Mouse (Mus musculus) cerebellum, adult 11-12 months (tissue): ENCODE measurements around the gene Deaf1.

ENCODE experiments used
- DNase-seq: peaks from one replicate; pipeline ENCODE4 v3.0.0; 2022

The Deaf1 gene

GRCm38 (mm10) chr7:141338576-141339131 lies 11.2 kb upstream of the Deaf1 start, which contains the start of gene Eps8l2:
TSS of gene Eps8l2 (plus strand) at chr7:141338880.
- peak; percentile 40 for DNase-seq

- peak; percentile 32 for DNase-seq
Measured at GRCm38 (mm10) chr7:141337716-141338416, 10.4 kb upstream of the Deaf1 start.

- peak; percentile 47 for DNase-seq
Measured at GRCm38 (mm10) chr7:141336296-141336695, 8.8 kb upstream of the Deaf1 start.

GRCm38 (mm10) chr7:141335682-141336081 lies 8.2 kb upstream of the Deaf1 start:
- DNase-seq, result peak; percentile 85

GRCm38 (mm10) chr7:141335044-141335579 lies 7.6 kb upstream of the Deaf1 start:
- DNase-seq, result peak; percentile 59

GRCm38 (mm10) chr7:141331990-141332389 lies 4.5 kb upstream of the Deaf1 start:
- DNase-seq, result no peak

- DNase-seq, result no peak
Measured at GRCm38 (mm10) chr7:141330706-141331105, 3.2 kb upstream of the Deaf1 start.

GRCm38 (mm10) chr7:141328373-141328990 lies 992 bp upstream of the Deaf1 start:
- no peak for DNase-seq

GRCm38 (mm10) chr7:141326546-141327446 lies 694 bp downstream of the Deaf1 start:
- DNase-seq, result peak; percentile 74

- peak; percentile 57 for DNase-seq
Measured at GRCm38 (mm10) chr7:141324686-141325085, 2.8 kb downstream of the Deaf1 start.

- no peak for DNase-seq
Measured at GRCm38 (mm10) chr7:141319446-141319845, 8.0 kb downstream of the Deaf1 start.

GRCm38 (mm10) chr7:141317619-141318132 lies 9.8 kb downstream of the Deaf1 start:
- no peak for DNase-seq

GRCm38 (mm10) chr7:141315974-141316373 lies 11.5 kb downstream of the Deaf1 start:
- no peak for DNase-seq

GRCm38 (mm10) chr7:141315076-141315475 lies 12.4 kb downstream of the Deaf1 start:
- DNase-seq, result no peak

GRCm38 (mm10) chr7:141314416-141314815 lies 13.1 kb downstream of the Deaf1 start:
- DNase-seq, result no peak

- no peak for DNase-seq
Measured at GRCm38 (mm10) chr7:141304537-141304936, 23.0 kb downstream of the Deaf1 start.

GRCm38 (mm10) chr7:141302702-141303268 lies 24.7 kb downstream of the Deaf1 start:
- DNase-seq, result no peak

GRCm38 (mm10) chr7:141301386-141301785 lies 26.1 kb downstream of the Deaf1 start:
- DNase-seq, result peak; percentile 74

GRCm38 (mm10) chr7:141299175-141299574 lies 28.3 kb downstream of the Deaf1 start:
- DNase-seq, result peak; percentile 89

- DNase-seq, result no peak
Measured at GRCm38 (mm10) chr7:141297926-141298650, 29.4 kb downstream of the Deaf1 start.

GRCm38 (mm10) chr7:141294479-141294878 lies 33.0 kb downstream of the Deaf1 start:
- no peak for DNase-seq
